Mouse (Mus musculus) embryonic fibroblast, embryonic 13.5 days (primary cell): ENCODE data around the gene Ctrb1. TPM values are rescaled to one million over a fixed set of nuclear protein-coding genes. Genes with fewer than 3 reads are reported as not detected.

Source experiments
- H3K27ac ChIP-seq: 2 replicates; pipeline ENCODE4 v1.5.1; 2012; ENCODE audit warnings: low read length, control low read depth, inconsistent platforms; ENCODE audit not compliant: insufficient read depth
- H3K4me1 ChIP-seq: 2 replicates; pipeline ENCODE4 v1.6.1; 2011; ENCODE audit warnings: low read length; ENCODE audit not compliant: control insufficient read depth, insufficient read depth
- H3K4me3 ChIP-seq: 2 replicates; pipeline ENCODE4 v1.5.1; 2011; ENCODE audit warnings: mild to moderate bottlenecking, control low read depth, low read length; ENCODE audit not compliant: insufficient read depth
- CTCF ChIP-seq: IDR thresholded peaks from 2 replicates; pipeline ENCODE4 v1.5.1; 2011; ENCODE audit warnings: mild to moderate bottlenecking, control low read depth, low read length, moderate library complexity, borderline replicate concordance; ENCODE audit not compliant: insufficient read depth
- POLR2A ChIP-seq: IDR thresholded peaks from 2 replicates; pipeline ENCODE4 v1.6.1; 2011; ENCODE audit warnings: low read depth, mild to moderate bottlenecking, control low read depth, low read length, moderate library complexity
- polyA plus RNA-seq: library from polyadenylated mRNA; stranded (reverse); fragments of >200 nt; gene quantifications from 2 replicates; pipeline ENCODE4 v1.2.4, GENCODE M21; 2011; ENCODE audit warnings: low read depth; ENCODE audit not compliant: missing spikeins, insufficient read length

Gene Ctrb1
- polyA plus RNA-seq, 1 experiment = not detected

DNA sequence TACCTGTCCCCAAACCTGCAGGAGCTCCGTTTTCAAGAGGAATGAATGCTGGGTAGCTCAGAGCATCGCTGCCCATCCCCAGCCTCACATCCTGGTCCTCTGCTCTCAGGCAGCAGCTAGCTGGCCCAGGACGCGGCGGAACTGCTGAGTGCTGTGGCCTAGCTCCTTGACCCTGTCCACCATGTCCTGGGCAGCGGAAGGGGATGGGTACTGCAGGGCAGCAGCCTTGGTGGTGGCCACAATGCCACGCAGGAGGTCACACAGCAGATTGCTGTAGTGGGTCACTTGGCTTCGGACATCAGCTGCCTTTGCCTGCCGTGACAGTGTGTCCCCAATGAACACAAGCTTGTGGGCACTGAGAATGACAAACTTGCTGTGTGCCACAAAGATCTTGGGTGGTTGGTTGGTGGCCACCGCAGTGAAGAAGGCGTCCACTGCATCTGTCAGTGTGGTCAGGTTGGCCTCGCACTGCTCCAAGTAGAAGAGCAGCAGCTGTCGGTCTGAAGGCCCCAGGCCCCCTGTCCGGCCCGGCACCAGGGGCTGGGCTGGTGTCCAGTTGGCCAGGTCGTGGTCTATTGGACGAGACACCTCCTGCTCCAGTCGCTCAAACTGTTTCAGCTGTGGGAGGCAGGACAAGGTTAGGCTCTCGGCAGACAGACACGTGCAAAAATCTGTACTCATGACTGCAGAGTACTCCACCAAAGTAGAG, 20.1 kb upstream of the Ctrb1 start:
- Histone ChIP-seq H3K4me1 (peaks cover 10% of the 10 kb centered on the region), H3K27ac (no peak overlapping the region), H3K4me3 (no peak overlapping the region)
- no peak for TF ChIP-seq CTCF

- no peak overlapping the region for H3K4me3 ChIP-seq
- TF ChIP-seq CTCF (no peak), POLR2A (no peak)
- no peak overlapping the region for H3K27ac ChIP-seq
- H3K4me1 ChIP-seq = no peaks in the 10 kb centered on the region; the same call in 1 of the 2 replicates
Measured at GRCm38 (mm10) chr8:111709223-111709622, 18.4 kb upstream of the Ctrb1 start.

DNA sequence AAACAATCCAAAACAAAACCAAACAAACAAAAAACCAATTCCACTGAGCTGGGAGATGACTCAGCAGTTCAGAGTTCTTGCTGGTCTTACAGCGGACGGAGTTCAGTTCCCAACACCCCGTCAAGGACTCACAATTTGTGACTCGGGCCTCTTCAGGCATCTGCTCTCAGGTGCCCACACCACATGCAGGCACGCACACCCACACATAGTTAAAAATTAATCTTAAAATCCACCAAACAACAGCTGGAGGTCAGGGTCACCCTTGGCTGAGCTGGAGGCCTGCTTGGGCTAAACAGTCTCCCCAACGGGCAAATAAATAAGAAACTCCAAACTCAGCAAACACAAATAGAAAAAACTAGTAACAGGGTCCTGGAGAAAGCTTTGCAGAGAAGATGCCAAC, 17.5 kb upstream of the Ctrb1 start:
- Histone ChIP-seq H3K27ac (no peak overlapping the region), H3K4me3 (no peak overlapping the region)

DNA sequence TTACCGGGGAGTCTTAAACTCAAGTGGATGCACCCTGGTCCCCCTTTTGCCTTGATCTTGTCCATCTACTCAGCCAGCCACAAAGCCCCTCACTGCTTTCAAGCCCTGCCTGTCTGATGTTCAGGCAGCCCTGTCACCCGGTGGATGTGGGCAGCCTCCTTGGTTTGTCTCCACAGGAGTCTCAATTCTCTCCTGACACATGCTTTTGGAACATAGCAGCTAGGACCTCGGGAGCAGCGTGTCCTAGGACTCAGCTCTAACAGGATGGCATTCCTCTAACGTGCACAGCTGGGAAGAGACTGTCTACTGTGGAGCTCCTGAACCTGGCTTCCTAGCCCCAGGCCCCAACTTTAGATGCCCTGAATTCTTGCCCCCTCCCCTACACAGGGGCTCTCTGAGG, 14.9 kb upstream of the Ctrb1 start:
- Histone ChIP-seq H3K4me1 (no peaks in the 10 kb centered on the region), H3K4me3 (no peak overlapping the region), H3K27ac (no peak overlapping the region)
- TF ChIP-seq CTCF (no peak), POLR2A (no peak)

More for the DNA sequence above, 17.5 kb upstream of the Ctrb1 start:
- TF ChIP-seq CTCF = no peak
- no peak for TF ChIP-seq POLR2A
- H3K4me1 ChIP-seq = no peaks in the 10 kb centered on the region

DNA sequence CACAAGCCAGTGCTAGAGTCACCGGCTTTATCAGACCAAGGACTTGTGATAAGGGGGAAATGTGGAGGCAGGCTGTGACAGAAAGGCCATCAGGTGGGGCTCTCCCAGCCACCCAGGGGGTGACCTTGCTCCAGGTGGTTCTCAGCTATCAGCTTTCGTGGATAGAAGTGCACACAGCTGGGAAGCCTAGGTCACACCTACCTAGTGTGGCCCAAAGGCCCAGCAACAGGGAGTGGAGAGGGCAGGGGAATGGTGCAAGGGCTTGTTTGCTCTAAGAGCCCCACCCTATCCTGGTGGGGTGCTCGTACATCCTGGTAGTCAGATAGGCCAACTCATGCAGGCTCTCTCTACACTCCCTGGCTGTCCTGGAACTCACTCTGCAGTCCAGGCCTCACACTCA, 14.4 kb upstream of the Ctrb1 start:
- TF ChIP-seq POLR2A (no peak), CTCF (no peak)

DNA sequence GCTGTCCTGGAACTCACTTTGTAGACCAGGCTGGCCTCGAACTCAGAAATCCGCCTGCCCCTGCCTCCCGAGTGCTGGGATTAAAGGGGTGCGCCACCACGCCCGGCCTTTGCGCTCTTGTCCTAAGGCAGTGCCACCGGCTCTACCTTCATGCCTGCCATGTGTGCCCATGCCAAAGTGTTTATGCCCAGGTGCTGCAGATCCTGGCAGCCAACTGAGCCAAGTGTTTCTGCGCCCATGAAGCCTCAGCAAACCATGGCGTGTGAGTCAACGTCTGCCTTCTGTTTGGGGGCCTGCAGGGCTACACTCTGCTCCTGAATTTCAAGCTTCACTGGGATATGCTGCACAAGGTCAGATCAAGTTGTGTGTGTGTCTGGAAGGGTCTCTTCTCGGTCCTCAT, 13.8 kb upstream of the Ctrb1 start:
- Histone ChIP-seq H3K4me1 (no peaks in the 10 kb centered on the region), H3K27ac (no peak overlapping the region), H3K4me3 (no peak overlapping the region)
- TF ChIP-seq POLR2A (no peak), CTCF (no peak)

More for the DNA sequence above, 14.4 kb upstream of the Ctrb1 start:
- H3K4me1 ChIP-seq = no peaks in the 10 kb centered on the region
- no peak overlapping the region for H3K27ac ChIP-seq
- no peak overlapping the region for H3K4me3 ChIP-seq

DNA sequence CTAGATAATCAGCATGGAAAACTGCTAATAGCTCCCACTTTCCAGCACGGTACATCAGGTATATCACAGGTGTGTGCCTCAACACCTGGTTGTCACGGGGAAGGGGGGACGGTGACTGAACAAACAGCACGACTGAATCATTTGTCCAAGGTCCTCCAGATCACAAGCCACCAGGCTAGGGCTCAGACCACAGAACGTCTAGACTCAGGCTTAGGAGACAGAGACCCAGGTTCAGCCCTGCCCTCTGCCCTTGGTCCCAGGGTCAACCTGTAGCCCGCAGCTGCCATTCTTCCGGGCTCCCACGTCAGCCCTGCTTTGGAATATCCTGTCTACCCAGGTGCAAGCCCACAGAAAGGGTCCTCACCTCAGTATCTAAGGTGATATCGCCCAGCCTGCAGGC, 10.6 kb upstream of the Ctrb1 start:
- Histone ChIP-seq H3K4me3 (no peak overlapping the region), H3K4me1 (no peaks in the 10 kb centered on the region), H3K27ac (no peak overlapping the region)
- TF ChIP-seq POLR2A (no peak), CTCF (no peak)

- no peak overlapping the region for H3K4me3 ChIP-seq
- H3K4me1 ChIP-seq = no peaks in the 10 kb centered on the region
- no peak overlapping the region for H3K27ac ChIP-seq
- no peak for TF ChIP-seq CTCF
- no peak for TF ChIP-seq POLR2A
Measured at GRCm38 (mm10) chr8:111700740-111701139, 9.9 kb upstream of the Ctrb1 start.

- Histone ChIP-seq H3K27ac (no peak overlapping the region), H3K4me3 (no peak overlapping the region), H3K4me1 (no peaks in the 10 kb centered on the region)
- TF ChIP-seq POLR2A (no peak), CTCF (no peak)
Measured at GRCm38 (mm10) chr8:111700201-111700600, 9.4 kb upstream of the Ctrb1 start.

DNA sequence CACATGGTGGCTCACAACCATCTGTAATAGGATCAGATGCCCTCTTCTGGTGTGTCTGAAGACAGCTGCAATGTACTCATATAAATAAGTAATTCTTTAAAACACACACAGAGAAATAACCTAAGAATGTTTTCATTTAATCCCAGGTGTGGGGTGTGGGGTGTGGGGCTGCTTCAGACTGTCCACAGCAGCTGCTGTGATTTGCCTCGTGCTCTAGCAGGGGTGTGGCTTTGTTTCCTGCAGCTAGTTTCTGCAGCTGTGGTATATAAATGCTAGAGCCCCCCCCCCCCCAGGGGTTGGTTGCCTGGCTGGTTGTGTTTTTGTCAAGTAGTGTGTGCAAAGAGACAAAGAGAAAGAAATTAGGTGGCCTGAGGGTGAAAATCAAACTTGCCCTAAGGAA, 8.2 kb upstream of the Ctrb1 start:
- no peak overlapping the region for H3K27ac ChIP-seq
- H3K4me3 ChIP-seq = no peak overlapping the region
- TF ChIP-seq CTCF (no peak), POLR2A (no peak)
- H3K4me1 ChIP-seq = no peaks in the 10 kb centered on the region
